Mouse (Mus musculus): ENCODE measurements around the gene Hnrnph1. TPM values are rescaled to one million over a fixed set of nuclear protein-coding genes. Genes with fewer than 3 reads are reported as not detected.

Hnrnph1 gene
- total and polyA plus RNA-seq, 2 experiments from 2014 or later: 176 to 244 TPM

DNA sequence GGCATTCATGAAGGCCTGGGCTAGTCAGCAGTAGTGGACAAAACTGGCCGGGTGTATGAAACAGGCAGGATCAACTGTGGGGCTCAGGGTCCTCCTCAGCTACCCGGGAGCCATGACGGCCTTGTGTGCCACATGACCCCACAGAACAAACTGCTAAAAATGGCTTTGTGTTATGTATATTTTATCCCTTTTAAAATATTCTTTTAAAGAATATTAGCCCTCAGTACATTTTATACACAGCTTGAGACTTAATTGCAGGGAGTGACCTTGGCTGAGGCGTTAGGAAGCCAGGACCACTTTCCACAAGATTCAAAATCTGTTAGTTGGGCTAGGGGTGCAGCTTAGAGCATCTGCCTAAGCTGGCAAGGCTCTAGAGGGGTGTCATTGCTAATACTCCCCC is 5.8 kb upstream of the Hnrnph1 start:
- ATAC-seq (peak; percentile 71), DNase-seq (ENCODE audit: low spot score) (peak; percentile 29)
- TF ChIP-seq CTCF (IDR thresholded peaks at IDR 0.05; ENCODE audit: low read depth): no peak
- Histone ChIP-seq H3K9ac (replicated peaks; ENCODE audit: low read length) (peak overlapping the region; percentile 67; the same call in 1 of the 2 replicates), H3K27me3 (ENCODE audit: insufficient read depth, low read length) (no peaks in the 10 kb centered on the region), H3K27ac (peak overlapping the region; percentile 91), H3K4me3 (ENCODE audit: low read length) (peak overlapping the region; percentile 36; the same call in 1 of the 2 replicates), H3K9me3 (ENCODE audit: low read length) (no peaks in the 10 kb centered on the region), H3K4me2 (ENCODE audit: low read depth, low read length) (peak overlapping the region; percentile 69), H3K36me3 (ENCODE audit: insufficient read depth, low read length) (no peaks in the 10 kb centered on the region), H3K4me1 (ENCODE audit: insufficient read depth, low read length) (no peaks in the 10 kb centered on the region; the same call in 1 of the 2 replicates)
- WGBS: 40% methylated on average over 4 of the region's 4 CpGs

DNA sequence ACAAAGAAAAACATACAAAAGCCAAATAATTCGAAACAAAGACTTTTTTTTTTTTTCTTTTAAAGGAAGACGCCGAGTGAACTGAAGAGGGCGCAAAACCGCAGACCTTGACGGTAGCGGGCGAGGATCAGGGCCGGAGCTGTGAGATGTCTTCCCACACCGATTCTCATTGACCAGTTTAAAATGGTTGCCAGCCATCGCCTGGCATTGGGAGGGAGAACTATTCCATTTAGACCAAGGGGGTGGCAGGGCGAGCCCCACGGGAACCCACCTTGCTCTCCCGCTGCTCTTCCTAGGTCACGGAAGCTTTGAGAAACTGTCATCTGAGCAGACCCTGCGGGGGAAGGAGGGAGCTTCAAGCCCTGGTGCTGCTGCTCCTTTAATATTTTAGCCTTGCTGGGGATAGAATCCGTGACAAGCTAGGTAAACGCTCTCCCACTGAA is 5.4 kb upstream of the Hnrnph1 start:
- H3K9ac ChIP-seq (replicated peaks; ENCODE audit: low read length): peak overlapping the region; percentile 67
- peak overlapping the region; percentile 91 for H3K27ac ChIP-seq
- peak; percentile 76 for ATAC-seq
- no peaks in the 10 kb centered on the region for H3K9me3 ChIP-seq (ENCODE audit: low read length)
- peak; percentile 87 for DNase-seq (ENCODE audit: low spot score)
- TF ChIP-seq CTCF (IDR thresholded peaks at IDR 0.05; ENCODE audit: low read depth): peak; percentile 69
- no peaks in the 10 kb centered on the region for H3K36me3 ChIP-seq (ENCODE audit: insufficient read depth, low read length)
- H3K27me3 ChIP-seq (ENCODE audit: insufficient read depth, low read length): no peaks in the 10 kb centered on the region
- under 1% methylated on average over 18 of the region's 18 CpGs for WGBS
- peak overlapping the region; percentile 36 for H3K4me3 ChIP-seq (ENCODE audit: low read length)
- peaks cover 2% of the 10 kb centered on the region for H3K4me1 ChIP-seq (ENCODE audit: insufficient read depth, low read length)
- H3K4me2 ChIP-seq (ENCODE audit: low read depth, low read length): peak overlapping the region; percentile 69

DNA sequence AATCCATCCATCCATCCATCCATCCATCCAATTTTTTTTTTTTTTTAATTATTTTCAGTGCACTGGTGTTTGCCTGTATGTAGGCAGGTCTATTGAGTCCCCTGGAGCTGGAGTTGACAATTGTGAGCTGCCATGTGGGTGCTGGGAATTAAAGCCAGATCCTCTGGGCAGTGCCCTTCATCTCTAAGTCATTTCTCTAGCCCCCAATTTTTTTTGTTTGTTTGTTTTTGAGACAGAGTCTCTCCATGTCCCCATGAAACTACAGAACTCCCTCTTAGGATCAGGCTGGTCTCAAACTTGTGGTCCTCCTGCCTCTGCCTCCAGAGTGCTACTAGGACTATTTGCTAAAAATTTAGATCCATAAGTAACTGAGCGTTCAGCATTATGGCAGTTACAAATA is 4.9 kb upstream of the Hnrnph1 start:
- peak overlapping the region; percentile 69 for H3K4me2 ChIP-seq (ENCODE audit: low read depth, low read length)
- no peaks in the 10 kb centered on the region for H3K9me3 ChIP-seq (ENCODE audit: low read length)
- no peaks in the 10 kb centered on the region for H3K27me3 ChIP-seq (ENCODE audit: insufficient read depth, low read length)
- TF ChIP-seq CTCF (IDR thresholded peaks at IDR 0.05; ENCODE audit: low read depth): no peak
- H3K36me3 ChIP-seq (ENCODE audit: insufficient read depth, low read length): no peaks in the 10 kb centered on the region
- peaks cover 4% of the 10 kb centered on the region for H3K4me1 ChIP-seq (ENCODE audit: insufficient read depth, low read length)
- ATAC-seq (peak; percentile 1; the same call in 1 of the 2 replicates), DNase-seq (ENCODE audit: low spot score) (no peak)
- peak overlapping the region; percentile 91 for H3K27ac ChIP-seq
- peak overlapping the region; percentile 67 for H3K9ac ChIP-seq (replicated peaks; ENCODE audit: low read length)
- H3K4me3 ChIP-seq (ENCODE audit: low read length): peak overlapping the region; percentile 36
- 91% methylated on average over 1 of the region's 1 CpGs for WGBS

DNA sequence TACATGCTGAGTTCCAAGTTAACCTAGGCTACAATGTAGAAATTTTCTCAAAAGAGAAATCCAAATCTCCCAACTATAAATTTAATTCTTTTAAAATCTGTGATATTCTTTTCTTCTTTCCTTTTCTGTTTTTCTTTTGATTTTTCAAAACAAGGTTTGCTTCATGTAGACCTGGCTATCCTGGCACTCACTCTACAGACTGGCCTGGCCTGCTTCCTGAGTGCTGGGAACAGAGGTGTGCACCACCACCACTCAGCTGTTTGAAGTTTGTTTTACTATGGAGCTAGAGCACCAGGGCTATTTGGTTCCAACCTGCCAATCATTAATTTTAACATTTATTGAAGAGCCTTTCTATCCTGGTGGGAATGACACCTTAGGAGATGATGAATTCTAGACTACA is 3.7 kb upstream of the Hnrnph1 start:
- H3K36me3 ChIP-seq (ENCODE audit: insufficient read depth, low read length): no peaks in the 10 kb centered on the region
- no peak overlapping the region for H3K4me2 ChIP-seq (ENCODE audit: low read depth, low read length)
- ATAC-seq: no peak
- no peak for TF ChIP-seq CTCF (IDR thresholded peaks at IDR 0.05; ENCODE audit: low read depth)
- H3K9ac ChIP-seq (replicated peaks; ENCODE audit: low read length): no peak overlapping the region
- no peaks in the 10 kb centered on the region for H3K9me3 ChIP-seq (ENCODE audit: low read length)
- peaks cover 4% of the 10 kb centered on the region for H3K4me1 ChIP-seq (ENCODE audit: insufficient read depth, low read length)
- H3K27me3 ChIP-seq (ENCODE audit: insufficient read depth, low read length): no peaks in the 10 kb centered on the region
- DNase-seq (ENCODE audit: low spot score): no peak
- H3K27ac ChIP-seq: no peak overlapping the region
- H3K4me3 ChIP-seq (ENCODE audit: low read length): no peak overlapping the region

DNA sequence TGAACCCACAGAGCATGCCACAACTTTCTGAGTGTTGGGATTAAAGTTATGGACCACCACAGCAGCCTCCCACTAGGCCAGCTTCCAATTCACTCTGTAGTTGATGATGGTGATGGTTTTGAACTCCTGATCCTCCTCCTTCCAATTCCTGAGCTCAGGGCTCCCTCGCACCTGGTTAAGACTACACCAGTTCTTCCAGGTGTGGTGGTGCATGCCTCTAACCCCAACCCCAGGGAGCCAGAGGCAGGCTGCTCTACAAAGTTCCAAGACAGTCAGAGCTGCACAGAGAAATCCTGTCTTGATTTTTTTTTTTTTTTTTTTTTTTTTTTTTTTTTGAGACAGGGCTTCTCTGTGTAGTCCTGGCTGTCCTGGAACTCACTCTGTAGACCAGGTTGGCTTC is 3.2 kb upstream of the Hnrnph1 start:
- Histone ChIP-seq H3K36me3 (ENCODE audit: insufficient read depth, low read length) (no peaks in the 10 kb centered on the region), H3K4me1 (ENCODE audit: insufficient read depth, low read length) (peaks cover 4% of the 10 kb centered on the region), H3K27ac (no peak overlapping the region), H3K9ac (replicated peaks; ENCODE audit: low read length) (no peak overlapping the region), H3K27me3 (ENCODE audit: insufficient read depth, low read length) (no peaks in the 10 kb centered on the region), H3K9me3 (ENCODE audit: low read length) (no peaks in the 10 kb centered on the region), H3K4me3 (ENCODE audit: low read length) (no peak overlapping the region), H3K4me2 (ENCODE audit: low read depth, low read length) (no peak overlapping the region)
- ATAC-seq: no peak
- no peak for DNase-seq (ENCODE audit: low spot score)
- WGBS: 96% methylated on average over 1 of the region's 1 CpGs
- no peak for TF ChIP-seq CTCF (IDR thresholded peaks at IDR 0.05; ENCODE audit: low read depth)

DNA sequence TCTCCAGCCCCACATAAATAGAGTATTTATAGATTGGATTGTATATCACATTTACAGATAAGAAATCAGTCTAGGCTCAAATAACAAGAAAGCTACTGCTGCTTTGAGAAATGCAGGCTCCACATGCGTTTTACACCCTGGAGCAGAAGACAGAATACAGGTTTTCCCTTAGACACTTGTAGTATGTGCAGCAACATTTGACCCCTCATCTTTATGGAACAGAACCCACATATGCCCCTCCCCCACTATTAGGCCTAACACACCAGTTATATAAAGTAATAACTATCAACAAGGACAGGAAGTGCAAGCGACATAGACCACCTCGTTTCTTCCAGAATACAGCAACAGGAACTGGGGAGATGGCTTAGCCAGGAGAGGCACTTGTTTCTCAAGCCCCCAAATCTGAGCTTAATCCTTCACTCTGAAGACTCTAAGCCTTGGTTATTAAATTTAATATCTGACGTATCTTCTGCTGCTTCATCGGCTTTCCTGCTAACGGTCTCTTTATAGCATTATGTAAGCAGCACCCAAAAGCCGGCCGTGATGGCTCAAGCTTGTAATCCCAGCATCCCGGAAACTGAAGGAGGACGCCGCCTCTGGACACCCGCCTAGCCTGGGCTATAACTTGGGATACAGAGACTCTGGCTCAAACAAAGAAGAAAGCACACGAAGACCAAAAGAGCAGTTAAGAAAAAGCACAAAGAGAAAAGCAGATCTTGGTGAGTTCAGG is 2.3 kb upstream of the Hnrnph1 start:
- TF ChIP-seq CTCF (IDR thresholded peaks at IDR 0.05; ENCODE audit: low read depth): no peak
- no peak overlapping the region for H3K9ac ChIP-seq (replicated peaks; ENCODE audit: low read length)
- peaks cover 6% of the 10 kb centered on the region for H3K4me1 ChIP-seq (ENCODE audit: insufficient read depth, low read length)
- no peak overlapping the region for H3K4me2 ChIP-seq (ENCODE audit: low read depth, low read length)
- no peak overlapping the region for H3K27ac ChIP-seq
- no peaks in the 10 kb centered on the region for H3K27me3 ChIP-seq (ENCODE audit: insufficient read depth, low read length)
- H3K4me3 ChIP-seq (ENCODE audit: low read length): no peak overlapping the region
- 87% methylated on average over 13 of the region's 13 CpGs for WGBS
- DNase-seq (ENCODE audit: low spot score): no peak
- peaks cover under 1% of the 10 kb centered on the region; the same call in 1 of the 2 replicates for H3K36me3 ChIP-seq (ENCODE audit: insufficient read depth, low read length)
- ATAC-seq: no peak
- no peaks in the 10 kb centered on the region for H3K9me3 ChIP-seq (ENCODE audit: low read length)

DNA sequence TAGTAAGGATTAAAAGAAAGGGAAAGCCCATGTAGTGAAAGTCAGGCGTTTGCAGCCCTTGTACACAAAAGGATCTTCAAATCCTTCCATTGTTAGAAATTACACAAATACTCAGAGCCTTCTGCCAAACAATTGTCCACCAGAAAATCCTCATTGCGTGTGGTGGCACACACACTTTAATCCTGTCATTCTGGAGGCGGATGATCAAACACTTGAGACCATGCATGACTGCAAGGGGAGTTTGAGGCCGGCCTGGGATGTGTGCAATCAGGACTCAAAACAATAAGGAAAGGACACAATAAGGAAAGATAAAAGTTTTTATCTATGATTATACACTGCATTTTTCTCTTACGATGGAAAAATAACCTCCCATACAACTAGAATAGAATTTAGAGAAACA is 1.4 kb upstream of the Hnrnph1 start:
- Histone ChIP-seq H3K36me3 (ENCODE audit: insufficient read depth, low read length) (peaks cover 5% of the 10 kb centered on the region; the same call in 1 of the 2 replicates), H3K9me3 (ENCODE audit: low read length) (no peaks in the 10 kb centered on the region), H3K4me3 (ENCODE audit: low read length) (no peak overlapping the region), H3K4me2 (ENCODE audit: low read depth, low read length) (no peak overlapping the region), H3K4me1 (ENCODE audit: insufficient read depth, low read length) (peaks cover 11% of the 10 kb centered on the region), H3K27me3 (ENCODE audit: insufficient read depth, low read length) (no peaks in the 10 kb centered on the region), H3K27ac (no peak overlapping the region), H3K9ac (replicated peaks; ENCODE audit: low read length) (no peak overlapping the region)
- 71% methylated on average over 5 of the region's 5 CpGs for WGBS
- ATAC-seq (no peak), DNase-seq (ENCODE audit: low spot score) (no peak)
- TF ChIP-seq CTCF (IDR thresholded peaks at IDR 0.05; ENCODE audit: low read depth): no peak

All from hindbrain, postnatal 0 days (tissue).